Mouse (Mus musculus) stomach, embryonic 15.5 days (tissue): ENCODE measurements at regions not wholly inside any gene's neighbourhood (a gene's known extent, or its start where the extent isn't known, plus 50 kb on each side); places are given as distances from the start of the nearest gene placed in this dataset.

ENCODE experiments used
- ATAC-seq: fragments of 200-750 bp; cut with Nextera tagmentation; 2 replicates; pipeline ENCODE4 v1.8.0; 2017; ENCODE audit warnings: low read depth, moderate number of reproducible peaks, moderate TSS enrichment; ENCODE audit not compliant: insufficient read depth, low FRiP score
- H3K27ac ChIP-seq: fragments of 300-500 bp; sonication (generic); 2 replicates; pipeline ENCODE4 v1.5.1; 2015; ENCODE audit warnings: mild to moderate bottlenecking, inconsistent platforms
- H3K27me3 ChIP-seq: fragments of 300-500 bp; sonication (generic); replicated peaks from 2 replicates; pipeline ENCODE4 v1.6.1; 2015; ENCODE audit warnings: inconsistent platforms
- H3K36me3 ChIP-seq: fragments of 300-500 bp; sonication (generic); 2 replicates; pipeline ENCODE4 v1.6.1; 2015; ENCODE audit warnings: inconsistent platforms
- H3K4me1 ChIP-seq: fragments of 300-500 bp; sonication (generic); 2 replicates; pipeline ENCODE4 v1.6.1; 2015; ENCODE audit warnings: inconsistent platforms
- H3K4me2 ChIP-seq: fragments of 300-500 bp; sonication (generic); 2 replicates; pipeline ENCODE4 v1.6.1; 2015; ENCODE audit warnings: mild to moderate bottlenecking, inconsistent platforms
- H3K4me3 ChIP-seq: fragments of 300-500 bp; sonication (generic); replicated peaks from 2 replicates; pipeline ENCODE4 v1.5.1; 2015; ENCODE audit warnings: inconsistent platforms
- H3K9ac ChIP-seq: fragments of 300-500 bp; sonication (generic); 2 replicates; pipeline ENCODE4 v1.6.1; 2015; ENCODE audit warnings: inconsistent platforms
- H3K9me3 ChIP-seq: fragments of 300-500 bp; sonication (generic); 2 replicates; pipeline ENCODE4 v1.6.1; 2016; ENCODE audit warnings: inconsistent platforms
- WGBS: fragments of 180-500 bp; shearing (Covaris S2); methylation state at CpG from one replicate; pipeline ENCODE4 v1.1.7; 2015; 5-methylcytosine and 5-hydroxymethylcytosine counted together

DNA sequence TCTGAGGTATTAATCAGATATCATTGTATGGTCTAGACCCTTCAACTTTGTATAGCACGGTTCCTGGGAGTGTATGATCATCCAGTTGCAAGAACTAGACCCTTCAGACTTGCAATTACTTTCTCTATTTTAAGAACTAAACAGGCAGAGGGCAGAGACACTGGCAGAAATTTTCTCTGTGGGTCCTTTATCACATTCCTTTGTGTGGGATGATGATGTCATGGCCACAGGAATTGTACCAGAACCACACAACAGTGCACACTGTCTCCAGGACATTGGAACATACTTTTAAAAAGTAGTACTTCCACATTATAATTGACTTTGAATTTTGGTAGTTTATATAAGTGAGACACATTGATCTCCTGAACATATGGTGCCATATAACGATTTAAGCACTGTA, 674.2 kb downstream of the Rfpl4b start:
- no peak overlapping the region for H3K27ac ChIP-seq
- no peaks in the 10 kb centered on the region for H3K27me3 ChIP-seq
- H3K36me3 ChIP-seq, result no peaks in the 10 kb centered on the region
- no peak overlapping the region for H3K4me3 ChIP-seq
- WGBS, result 72% methylated on average over 2 of the region's 2 CpGs
- ATAC-seq, result no peak
- H3K4me1 ChIP-seq, result no peaks in the 10 kb centered on the region
- H3K9ac ChIP-seq, result no peak overlapping the region
- no peak overlapping the region for H3K4me2 ChIP-seq
- H3K9me3 ChIP-seq, result no peaks in the 10 kb centered on the region

DNA sequence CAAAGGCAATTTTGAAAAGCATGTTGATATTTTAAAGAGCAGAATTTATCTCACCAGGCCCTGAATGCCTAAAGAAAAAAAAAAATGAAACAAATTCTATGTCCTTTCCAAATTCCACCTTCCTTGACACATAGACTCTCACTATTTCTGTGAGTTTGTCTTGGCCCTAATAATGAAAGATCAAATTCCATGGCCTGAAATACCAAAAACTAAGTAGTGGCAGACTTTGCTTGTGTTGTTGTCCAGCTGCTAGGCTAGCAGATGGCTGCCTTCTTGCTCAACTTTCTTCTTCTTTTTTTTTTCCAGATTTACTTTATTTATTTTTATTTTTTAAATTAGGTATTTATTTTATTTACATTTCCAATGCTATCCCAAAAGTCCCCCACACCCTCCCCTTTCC, 682.4 kb downstream of the Rfpl4b start:
- Histone ChIP-seq H3K4me1 (no peaks in the 10 kb centered on the region), H3K4me2 (no peak overlapping the region), H3K36me3 (no peaks in the 10 kb centered on the region), H3K9ac (no peak overlapping the region), H3K27me3 (no peaks in the 10 kb centered on the region), H3K27ac (no peak overlapping the region), H3K4me3 (no peak overlapping the region), H3K9me3 (no peaks in the 10 kb centered on the region)
- no peak for ATAC-seq

- Histone ChIP-seq H3K4me1 (no peaks in the 10 kb centered on the region), H3K9ac (no peak overlapping the region), H3K27ac (no peak overlapping the region), H3K27me3 (no peaks in the 10 kb centered on the region), H3K36me3 (no peaks in the 10 kb centered on the region), H3K9me3 (no peaks in the 10 kb centered on the region), H3K4me3 (no peak overlapping the region), H3K4me2 (no peak overlapping the region)
- ATAC-seq, result no peak
- 57% methylated on average over 3 of the region's 3 CpGs for WGBS
These were observed 699.5 kb downstream of the Rfpl4b start for GRCm38 (mm10) chr10:38121911-38122573.

DNA sequence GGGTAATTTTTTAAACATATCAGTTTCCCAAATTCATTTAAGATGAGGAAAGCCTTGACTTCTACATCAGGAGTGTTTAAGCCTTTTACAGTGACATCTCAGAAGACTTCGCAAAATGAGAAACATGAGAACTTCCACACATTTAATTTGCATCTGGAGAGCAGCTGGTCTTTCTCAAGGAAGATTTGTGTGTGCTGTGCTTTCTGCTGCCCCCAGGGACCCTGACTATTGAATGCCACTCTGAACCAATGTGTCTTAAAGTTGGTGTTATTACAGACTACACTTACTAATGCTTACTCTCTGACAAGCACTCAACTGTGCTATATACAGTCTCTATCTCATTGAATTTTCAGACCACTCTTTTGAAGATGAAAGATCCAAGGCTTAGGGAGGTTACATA, 703.0 kb downstream of the Rfpl4b start:
- H3K4me1 ChIP-seq, result no peaks in the 10 kb centered on the region
- H3K27ac ChIP-seq, result no peak overlapping the region
- no peaks in the 10 kb centered on the region for H3K36me3 ChIP-seq
- H3K4me3 ChIP-seq, result no peak overlapping the region
- H3K4me2 ChIP-seq, result no peak overlapping the region
- WGBS, result 44% methylated on average over 1 of the region's 1 CpGs
- no peak overlapping the region for H3K9ac ChIP-seq
- no peaks in the 10 kb centered on the region for H3K9me3 ChIP-seq
- no peaks in the 10 kb centered on the region for H3K27me3 ChIP-seq
- no peak for ATAC-seq

DNA sequence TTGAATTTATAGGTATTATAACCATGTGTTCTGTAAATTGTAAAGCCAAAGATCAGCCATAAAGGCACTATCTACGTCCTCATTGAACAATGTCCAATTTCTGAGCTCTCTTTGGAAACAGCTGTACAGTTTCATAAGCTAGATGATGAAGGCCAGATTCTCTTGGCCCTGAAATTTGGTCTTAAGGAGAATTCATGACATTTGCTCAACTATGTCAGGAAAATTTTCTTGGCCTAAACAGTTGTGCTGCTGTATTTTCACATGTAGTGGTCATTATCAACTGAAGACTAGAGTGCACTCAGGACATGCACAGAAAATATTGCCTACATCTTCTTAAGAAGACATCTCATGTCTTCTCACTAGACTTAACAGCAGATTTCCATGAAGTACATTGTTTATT, 705.1 kb downstream of the Rfpl4b start:
- Histone ChIP-seq H3K4me1 (no peaks in the 10 kb centered on the region), H3K9me3 (no peaks in the 10 kb centered on the region), H3K4me2 (no peak overlapping the region), H3K27me3 (no peaks in the 10 kb centered on the region), H3K27ac (no peak overlapping the region), H3K4me3 (no peak overlapping the region), H3K9ac (no peak overlapping the region), H3K36me3 (no peaks in the 10 kb centered on the region)
- ATAC-seq, result no peak
- WGBS, result 44% methylated on average over 1 of the region's 1 CpGs

GRCm38 (mm10) chr10:38114194-38114593, 707.4 kb downstream of the Rfpl4b start:
- Histone ChIP-seq H3K36me3 (no peaks in the 10 kb centered on the region), H3K4me2 (no peak overlapping the region), H3K27ac (no peak overlapping the region), H3K27me3 (no peaks in the 10 kb centered on the region), H3K4me3 (no peak overlapping the region), H3K9ac (no peak overlapping the region), H3K4me1 (no peaks in the 10 kb centered on the region), H3K9me3 (no peaks in the 10 kb centered on the region)
- ATAC-seq, result no peak
- 86% methylated on average over 2 of the region's 2 CpGs for WGBS

GRCm38 (mm10) chr10:38108591-38108990, 713.0 kb downstream of the Rfpl4b start:
- Histone ChIP-seq H3K4me1 (no peaks in the 10 kb centered on the region), H3K4me2 (no peak overlapping the region), H3K27me3 (no peaks in the 10 kb centered on the region), H3K9me3 (no peaks in the 10 kb centered on the region), H3K9ac (no peak overlapping the region), H3K4me3 (no peak overlapping the region), H3K36me3 (no peaks in the 10 kb centered on the region), H3K27ac (no peak overlapping the region)
- 82% methylated on average over 6 of the region's 6 CpGs for WGBS
- no peak for ATAC-seq

DNA sequence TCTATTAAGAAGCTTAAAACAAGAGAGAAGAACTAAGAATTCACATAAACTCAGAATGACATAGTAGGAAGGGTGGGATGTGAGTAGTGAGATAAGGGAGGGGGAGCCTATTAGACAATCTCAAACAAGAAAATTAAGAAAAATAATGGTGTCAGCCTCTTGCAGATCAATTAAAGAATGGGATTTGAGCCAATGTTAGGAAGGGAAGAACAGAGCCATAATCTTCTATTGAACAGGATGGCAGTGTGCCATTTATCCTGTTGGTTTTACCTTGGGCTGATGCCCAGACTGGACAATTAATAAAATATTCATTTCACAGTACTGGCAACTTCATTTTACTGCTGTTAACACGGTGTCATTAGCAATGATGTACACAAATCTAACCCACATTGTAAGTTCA, 718.0 kb downstream of the Rfpl4b start:
- no peaks in the 10 kb centered on the region for H3K27me3 ChIP-seq
- H3K4me2 ChIP-seq, result no peak overlapping the region
- no peak overlapping the region for H3K4me3 ChIP-seq
- H3K36me3 ChIP-seq, result no peaks in the 10 kb centered on the region
- H3K27ac ChIP-seq, result no peak overlapping the region
- ATAC-seq, result no peak
- H3K9ac ChIP-seq, result no peak overlapping the region
- H3K4me1 ChIP-seq, result no peaks in the 10 kb centered on the region
- H3K9me3 ChIP-seq, result no peaks in the 10 kb centered on the region
- WGBS, result 41% methylated on average over 1 of the region's 1 CpGs

DNA sequence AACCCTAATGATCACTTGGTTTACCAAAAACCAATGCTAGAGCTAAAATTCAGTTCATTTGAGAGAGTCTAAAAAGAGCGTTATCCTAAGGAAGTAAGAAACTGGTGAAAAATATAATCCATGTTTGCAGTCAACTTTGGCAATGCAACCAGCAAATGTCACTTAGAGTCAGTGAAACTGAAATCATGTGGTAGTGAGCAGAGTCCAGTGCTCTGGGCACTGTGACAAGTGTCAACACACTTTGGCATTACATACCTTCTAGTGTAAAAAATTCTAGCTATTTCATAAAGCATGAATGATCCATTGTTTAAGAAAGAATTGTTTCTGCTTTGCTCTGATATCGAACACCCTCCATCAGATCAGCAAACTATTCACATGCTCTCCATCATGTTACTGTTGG, 743.1 kb downstream of the Rfpl4b start:
- ATAC-seq, result no peak
- Histone ChIP-seq H3K9me3 (no peaks in the 10 kb centered on the region), H3K4me3 (no peak overlapping the region), H3K27me3 (no peaks in the 10 kb centered on the region), H3K27ac (no peak overlapping the region), H3K9ac (no peak overlapping the region), H3K4me1 (no peaks in the 10 kb centered on the region), H3K4me2 (no peak overlapping the region), H3K36me3 (no peaks in the 10 kb centered on the region)
- 88% methylated on average over 2 of the region's 2 CpGs for WGBS

DNA sequence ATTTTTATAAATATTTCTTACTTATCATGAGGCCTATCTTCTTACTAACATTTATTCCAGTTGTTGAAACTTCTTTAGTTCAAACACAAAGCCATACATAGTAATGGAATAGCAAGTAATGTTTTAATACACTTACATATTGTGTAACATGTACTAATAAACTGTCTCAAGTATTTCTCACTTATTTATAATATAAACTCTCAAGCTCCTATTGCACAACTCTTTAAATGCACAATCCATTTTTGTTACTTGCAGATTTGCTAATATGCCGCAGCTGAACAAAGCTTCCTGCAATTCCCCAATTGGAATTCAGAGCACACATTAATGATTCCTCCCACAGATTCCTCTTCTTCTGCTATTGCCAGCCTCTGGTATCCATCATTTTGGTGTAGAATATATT, 749.2 kb downstream of the Rfpl4b start:
- Histone ChIP-seq H3K4me1 (no peaks in the 10 kb centered on the region), H3K4me2 (no peak overlapping the region), H3K36me3 (no peaks in the 10 kb centered on the region), H3K4me3 (no peak overlapping the region), H3K27ac (no peak overlapping the region), H3K27me3 (no peaks in the 10 kb centered on the region), H3K9me3 (no peaks in the 10 kb centered on the region), H3K9ac (no peak overlapping the region)
- 68% methylated on average over 1 of the region's 1 CpGs for WGBS
- ATAC-seq, result no peak

DNA sequence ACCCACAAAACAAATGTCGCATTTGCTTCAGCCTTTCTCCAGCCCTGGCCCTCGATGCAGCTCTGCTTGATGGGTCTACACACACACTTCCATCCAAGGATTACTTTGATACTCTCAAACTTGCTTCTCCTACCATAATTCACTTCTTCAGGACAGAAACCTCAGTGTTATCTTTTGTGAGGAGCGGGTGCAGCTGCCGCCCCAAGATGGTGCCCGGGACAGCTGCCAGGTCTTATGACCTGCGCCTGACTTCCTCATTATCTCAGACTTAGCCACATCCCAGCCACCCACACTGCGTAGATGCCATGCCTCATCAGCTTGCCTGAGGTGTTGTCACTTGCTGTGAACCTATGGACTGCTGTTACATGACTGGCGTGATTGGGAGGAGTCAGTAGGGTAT, 762.5 kb downstream of the Rfpl4b start:
- no peak overlapping the region for H3K4me2 ChIP-seq
- H3K36me3 ChIP-seq, result no peaks in the 10 kb centered on the region
- no peak overlapping the region for H3K27ac ChIP-seq
- no peak for ATAC-seq
- H3K4me1 ChIP-seq, result no peaks in the 10 kb centered on the region
- H3K9ac ChIP-seq, result no peak overlapping the region
- 86% methylated on average over 8 of the region's 8 CpGs for WGBS
- H3K4me3 ChIP-seq, result no peak overlapping the region
- H3K27me3 ChIP-seq, result no peaks in the 10 kb centered on the region
- H3K9me3 ChIP-seq, result no peaks in the 10 kb centered on the region

DNA sequence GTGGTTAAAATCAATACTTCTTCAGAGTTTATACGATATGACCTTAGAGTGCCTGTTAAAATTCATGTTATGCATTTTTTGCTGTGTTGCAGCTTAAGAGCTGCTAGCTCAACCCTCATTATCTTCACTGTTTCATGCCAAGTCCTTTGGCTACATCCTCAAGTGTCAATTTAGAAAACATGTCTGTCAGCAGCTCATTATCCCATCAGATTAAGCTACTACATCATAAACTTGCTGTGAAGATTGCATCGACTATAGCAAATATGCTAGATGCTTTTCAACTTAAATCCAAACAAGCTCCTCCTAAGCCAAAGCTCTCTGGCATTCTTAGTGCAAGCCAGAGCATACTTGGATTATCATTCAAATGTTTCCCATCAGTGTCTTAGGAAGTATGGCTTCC, 811.1 kb downstream of the Rfpl4b start:
- Histone ChIP-seq H3K27ac (no peak overlapping the region), H3K36me3 (no peaks in the 10 kb centered on the region), H3K4me3 (no peak overlapping the region), H3K9ac (no peak overlapping the region), H3K4me2 (no peak overlapping the region), H3K27me3 (no peaks in the 10 kb centered on the region), H3K4me1 (no peaks in the 10 kb centered on the region), H3K9me3 (no peaks in the 10 kb centered on the region)
- ATAC-seq, result no peak
- 78% methylated on average over 2 of the region's 2 CpGs for WGBS

DNA sequence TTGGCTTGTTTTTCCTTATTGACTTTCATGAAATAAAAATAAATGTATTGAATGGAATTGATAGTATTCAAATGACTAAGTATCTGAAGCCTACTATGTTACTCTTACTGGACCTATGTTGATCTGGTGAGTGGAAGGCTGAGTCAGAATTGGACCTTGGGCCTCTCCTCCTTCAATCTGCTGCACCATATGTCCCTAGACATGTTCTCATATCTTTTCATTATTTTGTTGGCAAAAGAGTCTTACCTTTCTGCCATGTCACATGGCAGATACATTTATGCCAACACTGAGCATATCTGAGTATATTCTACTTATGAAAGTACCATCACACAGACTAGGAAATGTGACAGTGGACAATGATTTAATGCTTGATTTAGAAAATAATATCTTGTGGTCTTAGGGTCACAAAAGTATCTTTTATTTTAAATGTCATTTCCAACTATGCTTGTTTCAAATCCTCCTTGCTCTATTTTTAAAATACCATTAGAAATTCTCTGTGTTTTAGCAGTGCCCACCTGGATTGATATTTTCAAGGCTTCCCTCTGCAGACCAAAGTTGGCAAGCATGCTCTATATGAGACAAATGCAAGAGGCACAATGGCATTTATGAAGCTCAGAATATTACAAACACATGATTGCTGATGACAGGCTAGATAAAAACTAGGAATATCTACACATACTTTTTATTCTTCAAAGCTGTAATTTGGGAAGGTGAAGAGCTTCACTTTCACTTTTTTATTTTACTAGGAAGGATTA, 825.7 kb downstream of the Rfpl4b start:
- Histone ChIP-seq H3K4me3 (no peak overlapping the region), H3K9me3 (no peaks in the 10 kb centered on the region), H3K27me3 (no peaks in the 10 kb centered on the region), H3K4me2 (no peak overlapping the region), H3K9ac (no peak overlapping the region), H3K4me1 (no peaks in the 10 kb centered on the region), H3K36me3 (no peaks in the 10 kb centered on the region), H3K27ac (no peak overlapping the region)
- no peak for ATAC-seq
